Mouse (Mus musculus): Measurements from ENCODE around the gene Gon7.

Gene Gon7

GRCm38 (mm10) chr12:102714654-102715395, 42.8 kb downstream of the Gon7 start:
- in situ Hi-C loops (cut with MboI; ENCODE audit: low pct_unique_long_range_greater_than_20kb in 1 of 2, low sequenced_read_pairs in 2 of 2, unreplicated experiment in 1 of 2) = no loop called here

DNA sequence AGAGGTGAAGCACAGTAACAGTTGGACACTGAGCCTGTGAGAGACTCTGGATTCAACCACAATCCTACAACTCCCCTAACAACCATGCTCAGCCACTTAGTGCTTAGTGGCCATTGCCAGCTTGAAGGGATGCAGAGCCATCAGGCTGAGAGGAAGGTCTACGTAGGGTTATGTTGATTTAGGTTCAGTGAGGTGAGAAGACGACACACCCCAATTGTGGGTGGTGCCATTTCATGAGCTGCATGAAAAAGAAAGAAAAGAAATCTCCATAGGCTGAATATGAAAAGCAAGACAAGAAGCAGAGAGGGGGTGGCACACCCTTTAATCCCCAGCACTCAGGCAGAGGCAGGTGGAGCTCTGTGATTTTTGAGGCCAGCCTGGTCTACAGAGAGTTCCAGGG, 43.5 kb downstream of the Gon7 start:
- in situ Hi-C loops (cut with MboI; ENCODE audit: low pct_unique_long_range_greater_than_20kb in 1 of 2, low sequenced_read_pairs in 2 of 2, unreplicated experiment in 1 of 2) = no loop called here

- in situ Hi-C loops (cut with MboI; ENCODE audit: low pct_unique_long_range_greater_than_20kb in 1 of 2, low sequenced_read_pairs in 2 of 2, unreplicated experiment in 1 of 2) = no loop called here
Measured at GRCm38 (mm10) chr12:102713153-102713865, 44.3 kb downstream of the Gon7 start.

GRCm38 (mm10) chr12:102710851-102711375, 46.7 kb downstream of the Gon7 start:
- in situ Hi-C loops (cut with MboI; ENCODE audit: low pct_unique_long_range_greater_than_20kb in 1 of 2, low sequenced_read_pairs in 2 of 2, unreplicated experiment in 1 of 2) = no loop called here

DNA sequence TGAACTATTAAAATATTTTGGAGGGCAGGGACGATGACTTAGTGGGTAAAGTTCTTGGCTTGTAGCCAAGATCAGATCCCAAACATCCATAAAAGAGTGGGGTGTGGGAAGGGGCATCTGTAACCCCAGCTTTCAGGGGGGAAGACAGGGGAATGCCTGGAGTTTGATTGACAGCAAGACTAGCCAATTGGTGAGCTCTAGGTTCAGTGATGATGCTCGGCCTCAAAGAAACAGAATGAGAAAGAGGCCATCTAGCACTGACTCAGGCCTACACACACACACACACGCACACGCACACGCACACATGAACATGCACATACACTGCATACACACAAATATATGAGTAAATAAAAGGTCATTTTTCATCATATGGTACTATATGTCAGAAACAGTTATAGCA, 47.7 kb downstream of the Gon7 start:
- in situ Hi-C loops (cut with MboI; ENCODE audit: low pct_unique_long_range_greater_than_20kb in 1 of 2, low sequenced_read_pairs in 2 of 2, unreplicated experiment in 1 of 2) = no loop called here

DNA sequence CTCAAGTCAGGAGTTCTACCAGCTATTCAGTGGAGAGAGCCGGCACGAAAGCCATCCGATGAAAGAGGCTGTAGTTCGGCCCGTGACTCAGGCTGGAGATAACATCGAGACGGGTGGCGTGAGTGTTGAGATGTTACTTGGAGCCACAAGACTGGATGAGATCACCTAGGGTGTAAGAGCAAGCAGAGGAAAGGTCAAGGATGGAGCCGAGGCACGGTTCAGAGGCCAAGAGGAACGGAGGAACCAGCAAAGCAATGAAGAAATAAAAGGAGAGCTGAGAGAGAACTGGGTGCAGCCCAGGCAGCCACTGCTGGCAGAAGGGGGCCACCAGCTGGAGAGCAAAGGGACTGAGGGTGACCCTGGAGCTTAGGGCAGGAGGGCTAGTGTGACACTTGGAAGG, 49.4 kb downstream of the Gon7 start:
- in situ Hi-C loops (cut with MboI; ENCODE audit: low pct_unique_long_range_greater_than_20kb in 1 of 2, low sequenced_read_pairs in 2 of 2, unreplicated experiment in 1 of 2) = no loop called here

- in situ Hi-C loops (cut with MboI; ENCODE audit: low pct_unique_long_range_greater_than_20kb in 1 of 2, low sequenced_read_pairs in 2 of 2, unreplicated experiment in 1 of 2) = no loop called here
Measured at GRCm38 (mm10) chr12:102706833-102707463, 50.7 kb downstream of the Gon7 start.

- in situ Hi-C loops (cut with MboI; ENCODE audit: low pct_unique_long_range_greater_than_20kb in 1 of 2, low sequenced_read_pairs in 2 of 2, unreplicated experiment in 1 of 2) = no loop called here
Measured at GRCm38 (mm10) chr12:102705906-102706640, 51.5 kb downstream of the Gon7 start.

- in situ Hi-C loops (cut with MboI; ENCODE audit: low pct_unique_long_range_greater_than_20kb in 1 of 2, low sequenced_read_pairs in 2 of 2, unreplicated experiment in 1 of 2) = no loop called here
Measured at GRCm38 (mm10) chr12:102705216-102705871, 52.3 kb downstream of the Gon7 start.

- in situ Hi-C loops (cut with MboI; ENCODE audit: low pct_unique_long_range_greater_than_20kb in 1 of 2, low sequenced_read_pairs in 2 of 2, unreplicated experiment in 1 of 2) = no loop called here
Measured at GRCm38 (mm10) chr12:102704457-102705198, 53.0 kb downstream of the Gon7 start, which contains the start of gene Itpk1. TSS of gene Itpk1 (minus strand) at chr12:102704930.

DNA sequence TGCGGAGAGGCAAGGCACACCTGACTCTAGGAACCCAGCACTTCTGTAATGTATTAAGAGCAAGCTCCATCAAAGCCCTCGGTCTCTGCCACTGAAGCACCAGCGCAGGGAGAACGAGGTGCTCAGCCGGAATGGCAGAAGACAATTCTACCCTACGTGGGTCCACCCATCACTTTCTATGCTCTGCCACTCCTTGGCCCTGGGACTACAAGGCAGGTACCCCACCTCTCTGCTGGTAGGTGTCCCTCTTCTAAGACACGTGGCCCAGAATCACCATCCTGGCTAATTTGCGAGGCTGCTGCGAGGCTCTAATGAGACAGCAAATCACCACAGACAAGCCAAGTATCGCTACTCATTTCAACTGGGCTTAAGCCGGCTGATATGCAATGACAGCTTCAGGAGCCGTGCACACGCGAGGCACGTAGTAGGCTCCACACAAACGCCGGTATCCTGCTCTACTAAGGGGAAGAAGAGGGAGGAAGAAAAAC, 53.6 kb downstream of the Gon7 start:
- in situ Hi-C loops (cut with MboI; ENCODE audit: low pct_unique_long_range_greater_than_20kb in 1 of 2, low sequenced_read_pairs in 2 of 2, unreplicated experiment in 1 of 2) = no loop called here

DNA sequence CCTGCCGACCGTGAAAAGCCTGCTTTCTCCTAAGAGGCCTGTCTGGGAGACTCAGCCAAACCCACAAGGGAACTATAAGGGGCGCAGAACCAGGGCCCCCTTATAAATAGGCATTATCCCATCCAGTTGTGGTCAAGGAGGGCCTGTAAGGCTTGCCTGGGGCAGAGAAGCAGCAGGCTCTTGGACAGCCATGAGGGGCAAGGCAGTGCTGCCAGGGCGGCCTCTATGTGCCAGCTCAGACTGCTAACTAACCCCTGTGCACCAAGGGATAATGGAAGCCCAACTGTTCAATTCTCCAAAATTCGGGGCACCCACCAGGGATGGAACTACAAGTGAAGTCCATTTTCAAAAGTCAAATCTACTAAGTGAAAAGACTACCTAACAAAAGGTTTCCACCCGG, 54.2 kb downstream of the Gon7 start:
- in situ Hi-C loops (cut with MboI; ENCODE audit: low pct_unique_long_range_greater_than_20kb in 1 of 2, low sequenced_read_pairs in 2 of 2, unreplicated experiment in 1 of 2) = no loop called here

Measured in mouse embryonic stem cell (cell line).